Mouse (Mus musculus): ENCODE results near the gene Pamr1. TPM values are rescaled to one million over a fixed set of nuclear protein-coding genes. Genes with fewer than 3 reads are reported as not detected.

Pamr1 gene
- polyA plus RNA-seq, 1 experiment from 2014 or later: 19.8 TPM

GRCm38 (mm10) chr2:102634010-102634409 lies 84.2 kb downstream of the Pamr1 start:
- ATAC-seq (ENCODE audit: low FRiP score, low TSS enrichment) (no peak), DNase-seq (ENCODE audit: low spot score) (no peak)
- no peaks in the 10 kb centered on the region for H3K9me3 ChIP-seq (ENCODE audit: control insufficient read depth, low read length)
- H3K9ac ChIP-seq (ENCODE audit: low read length): no peak overlapping the region
- TF ChIP-seq CTCF (IDR thresholded peaks at IDR 0.05; ENCODE audit: low read depth) (no peak), EP300 (optimal IDR thresholded peaks at IDR 0.05) (no peak)
- no peak overlapping the region for H3K27ac ChIP-seq (replicated peaks)
- no peaks in the 10 kb centered on the region for H3K4me1 ChIP-seq (replicated peaks; ENCODE audit: control insufficient read depth, insufficient read depth)
- H3K36me3 ChIP-seq (ENCODE audit: control insufficient read depth, insufficient read depth, low read length): no peaks in the 10 kb centered on the region
- WGBS: 66% methylated on average over 1 of the region's 1 CpGs
- no peaks in the 10 kb centered on the region for H3K27me3 ChIP-seq (ENCODE audit: control insufficient read depth, insufficient read depth, low read length)
- no peak overlapping the region for H3K4me3 ChIP-seq (ENCODE audit: low read depth, low read length)
- H3K4me2 ChIP-seq (replicated peaks; ENCODE audit: low read depth): no peak overlapping the region

GRCm38 (mm10) chr2:102635523-102636060 lies 85.8 kb downstream of the Pamr1 start:
- no peak overlapping the region for H3K9ac ChIP-seq (ENCODE audit: low read length)
- TF ChIP-seq EP300 (optimal IDR thresholded peaks at IDR 0.05) (no peak), CTCF (IDR thresholded peaks at IDR 0.05; ENCODE audit: low read depth) (no peak)
- no peak for DNase-seq (ENCODE audit: low spot score)
- no peak overlapping the region for H3K27ac ChIP-seq (replicated peaks)
- no peak for ATAC-seq (ENCODE audit: low FRiP score, low TSS enrichment)
- no peaks in the 10 kb centered on the region for H3K36me3 ChIP-seq (ENCODE audit: control insufficient read depth, insufficient read depth, low read length)
- no peaks in the 10 kb centered on the region for H3K27me3 ChIP-seq (ENCODE audit: control insufficient read depth, insufficient read depth, low read length)
- H3K4me2 ChIP-seq (replicated peaks; ENCODE audit: low read depth): no peak overlapping the region
- H3K4me3 ChIP-seq (ENCODE audit: low read depth, low read length): no peak overlapping the region
- no peaks in the 10 kb centered on the region for H3K4me1 ChIP-seq (replicated peaks; ENCODE audit: control insufficient read depth, insufficient read depth)
- 71% methylated on average over 3 of the region's 3 CpGs for WGBS
- H3K9me3 ChIP-seq (ENCODE audit: control insufficient read depth, low read length): no peaks in the 10 kb centered on the region

GRCm38 (mm10) chr2:102636116-102636600 lies 86.3 kb downstream of the Pamr1 start:
- no peak for TF ChIP-seq CTCF (IDR thresholded peaks at IDR 0.05; ENCODE audit: low read depth)
- TF ChIP-seq EP300 (optimal IDR thresholded peaks at IDR 0.05): no peak
- WGBS: 92% methylated on average over 7 of the region's 7 CpGs
- H3K36me3 ChIP-seq (ENCODE audit: control insufficient read depth, insufficient read depth, low read length): no peaks in the 10 kb centered on the region
- H3K27me3 ChIP-seq (ENCODE audit: control insufficient read depth, insufficient read depth, low read length): no peaks in the 10 kb centered on the region
- H3K4me1 ChIP-seq (replicated peaks; ENCODE audit: control insufficient read depth, insufficient read depth): no peaks in the 10 kb centered on the region
- H3K9me3 ChIP-seq (ENCODE audit: control insufficient read depth, low read length): no peaks in the 10 kb centered on the region
- H3K27ac ChIP-seq (replicated peaks): no peak overlapping the region
- ATAC-seq (ENCODE audit: low FRiP score, low TSS enrichment): no peak
- DNase-seq (ENCODE audit: low spot score): no peak
- H3K4me3 ChIP-seq (ENCODE audit: low read depth, low read length): no peak overlapping the region
- no peak overlapping the region for H3K4me2 ChIP-seq (replicated peaks; ENCODE audit: low read depth)
- no peak overlapping the region for H3K9ac ChIP-seq (ENCODE audit: low read length)

- no peak for ATAC-seq (ENCODE audit: low FRiP score, low TSS enrichment)
- WGBS: 53% methylated on average over 5 of the region's 5 CpGs
Measured at GRCm38 (mm10) chr2:102638140-102638539, 88.3 kb downstream of the Pamr1 start.

GRCm38 (mm10) chr2:102638690-102639089 lies 88.9 kb downstream of the Pamr1 start:
- no peak overlapping the region for H3K27ac ChIP-seq (replicated peaks)
- TF ChIP-seq EP300 (optimal IDR thresholded peaks at IDR 0.05) (no peak), CTCF (IDR thresholded peaks at IDR 0.05; ENCODE audit: low read depth) (no peak)
- H3K36me3 ChIP-seq (ENCODE audit: control insufficient read depth, insufficient read depth, low read length): no peaks in the 10 kb centered on the region
- no peaks in the 10 kb centered on the region for H3K4me1 ChIP-seq (replicated peaks; ENCODE audit: control insufficient read depth, insufficient read depth)
- H3K9ac ChIP-seq (ENCODE audit: low read length): no peak overlapping the region
- no peak for DNase-seq (ENCODE audit: low spot score)
- no peaks in the 10 kb centered on the region for H3K9me3 ChIP-seq (ENCODE audit: control insufficient read depth, low read length)
- no peak for ATAC-seq (ENCODE audit: low FRiP score, low TSS enrichment)
- WGBS: 34% methylated on average over 2 of the region's 2 CpGs
- no peaks in the 10 kb centered on the region for H3K27me3 ChIP-seq (ENCODE audit: control insufficient read depth, insufficient read depth, low read length)
- no peak overlapping the region for H3K4me2 ChIP-seq (replicated peaks; ENCODE audit: low read depth)
- no peak overlapping the region for H3K4me3 ChIP-seq (ENCODE audit: low read depth, low read length)

More at GRCm38 (mm10) chr2:102638140-102638539, 88.3 kb downstream of the Pamr1 start:
- Histone ChIP-seq H3K4me1 (replicated peaks; ENCODE audit: control insufficient read depth, insufficient read depth) (no peaks in the 10 kb centered on the region), H3K36me3 (ENCODE audit: control insufficient read depth, insufficient read depth, low read length) (no peaks in the 10 kb centered on the region), H3K4me2 (replicated peaks; ENCODE audit: low read depth) (no peak overlapping the region), H3K27ac (replicated peaks) (no peak overlapping the region), H3K27me3 (ENCODE audit: control insufficient read depth, insufficient read depth, low read length) (no peaks in the 10 kb centered on the region), H3K9me3 (ENCODE audit: control insufficient read depth, low read length) (no peaks in the 10 kb centered on the region), H3K4me3 (ENCODE audit: low read depth, low read length) (no peak overlapping the region), H3K9ac (ENCODE audit: low read length) (no peak overlapping the region)
- no peak for TF ChIP-seq CTCF (IDR thresholded peaks at IDR 0.05; ENCODE audit: low read depth)
- no peak for TF ChIP-seq EP300 (optimal IDR thresholded peaks at IDR 0.05)
- no peak for DNase-seq (ENCODE audit: low spot score)

GRCm38 (mm10) chr2:102648845-102649500 lies 99.2 kb downstream of the Pamr1 start:
- no peaks in the 10 kb centered on the region for H3K36me3 ChIP-seq (ENCODE audit: control insufficient read depth, insufficient read depth, low read length)
- H3K9ac ChIP-seq (ENCODE audit: low read length): no peak overlapping the region
- no peak overlapping the region for H3K27ac ChIP-seq (replicated peaks)
- H3K9me3 ChIP-seq (ENCODE audit: control insufficient read depth, low read length): no peaks in the 10 kb centered on the region
- H3K27me3 ChIP-seq (ENCODE audit: control insufficient read depth, insufficient read depth, low read length): no peaks in the 10 kb centered on the region
- DNase-seq (ENCODE audit: low spot score): no peak
- 74% methylated on average over 10 of the region's 10 CpGs for WGBS
- H3K4me3 ChIP-seq (ENCODE audit: low read depth, low read length): no peak overlapping the region
- no peaks in the 10 kb centered on the region for H3K4me1 ChIP-seq (replicated peaks; ENCODE audit: control insufficient read depth, insufficient read depth)
- no peak for TF ChIP-seq EP300 (optimal IDR thresholded peaks at IDR 0.05)
- no peak for TF ChIP-seq CTCF (IDR thresholded peaks at IDR 0.05; ENCODE audit: low read depth)
- no peak for ATAC-seq (ENCODE audit: low FRiP score, low TSS enrichment)
- no peak overlapping the region for H3K4me2 ChIP-seq (replicated peaks; ENCODE audit: low read depth)

Data from stomach, postnatal 0 days (tissue).